Mouse (Mus musculus): ENCODE data around the gene Dtd1. TPM values are rescaled to one million over a fixed set of nuclear protein-coding genes. Genes with fewer than 3 reads are reported as not detected.

The Dtd1 gene
- polyA plus RNA-seq, 1 experiment: 25.5 TPM

DNA sequence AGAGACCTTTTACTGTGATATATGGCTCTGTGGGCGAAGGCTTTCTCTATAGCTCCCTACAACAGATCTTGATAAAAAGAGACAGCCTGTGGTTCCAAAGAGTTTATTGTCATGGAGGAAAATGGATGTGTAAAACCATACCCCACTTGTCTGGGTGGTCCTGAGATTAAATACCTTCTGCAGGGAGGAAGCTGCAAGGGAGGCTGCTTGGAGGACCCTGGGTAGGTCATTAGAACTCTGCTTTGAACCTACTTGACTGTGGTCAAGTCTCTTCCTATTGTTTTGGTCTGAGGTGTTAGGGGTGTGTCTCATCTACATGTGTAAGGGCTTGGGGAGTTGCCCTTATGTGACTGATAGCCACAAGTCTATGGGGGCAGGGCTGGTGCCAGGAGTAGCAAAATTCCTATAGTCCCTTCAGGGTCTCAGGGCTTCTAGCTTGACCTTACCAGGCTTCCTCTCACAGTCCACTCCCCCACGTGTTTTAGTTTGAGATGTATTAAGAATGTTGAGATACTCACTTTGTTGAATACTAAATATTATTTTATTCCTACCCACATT lies 115.6 kb downstream of the Dtd1 start:
- no peak overlapping the region for H3K27ac ChIP-seq (ENCODE audit: insufficient read depth, low read depth, low read length)
- H3K36me3 ChIP-seq (ENCODE audit: control insufficient read depth, insufficient read depth, low read length): no peaks in the 10 kb centered on the region
- H3K27me3 ChIP-seq (replicated peaks; ENCODE audit: control insufficient read depth, insufficient read depth, low read length): no peaks in the 10 kb centered on the region
- TF ChIP-seq CTCF (conservative IDR thresholded peaks at IDR 0.05; ENCODE audit: insufficient read depth, insufficient read length, low read depth, low read length) (no peak), POLR2A (IDR thresholded peaks at IDR 0.05; ENCODE audit: low read depth, low read length) (no peak)
- no peak for DNase-seq
- H3K4me3 ChIP-seq (ENCODE audit: insufficient read depth, low read depth, low read length): no peak overlapping the region
- 71% methylated on average over 2 of the region's 2 CpGs for WGBS
- no peaks in the 10 kb centered on the region for H3K4me1 ChIP-seq (ENCODE audit: control insufficient read depth, insufficient read depth, low read length)

DNA sequence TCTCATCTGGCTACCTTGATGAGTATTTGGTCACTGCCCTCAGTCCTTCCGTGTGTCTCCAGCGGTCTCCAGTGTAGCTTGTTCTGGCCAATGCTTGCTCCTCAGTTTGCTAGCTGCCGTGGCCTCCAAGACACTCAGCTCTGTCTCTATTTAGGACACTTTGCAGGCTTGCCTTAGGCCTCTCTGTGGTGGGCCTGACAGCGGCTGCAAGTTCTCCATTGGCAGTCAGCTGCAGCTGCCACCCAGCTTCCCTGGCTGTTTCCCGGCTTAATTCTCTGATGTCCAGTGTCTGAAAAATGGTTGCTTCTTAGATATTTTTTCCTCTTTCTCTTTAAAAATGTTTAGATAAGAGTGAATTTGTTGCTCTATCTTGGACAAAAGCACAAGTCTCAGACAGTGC lies 116.6 kb downstream of the Dtd1 start:
- 86% methylated on average over 5 of the region's 5 CpGs for WGBS
- no peaks in the 10 kb centered on the region for H3K36me3 ChIP-seq (ENCODE audit: control insufficient read depth, insufficient read depth, low read length)
- H3K4me3 ChIP-seq (ENCODE audit: insufficient read depth, low read depth, low read length): no peak overlapping the region
- no peaks in the 10 kb centered on the region for H3K27me3 ChIP-seq (replicated peaks; ENCODE audit: control insufficient read depth, insufficient read depth, low read length)
- TF ChIP-seq POLR2A (IDR thresholded peaks at IDR 0.05; ENCODE audit: low read depth, low read length): no peak
- no peak for TF ChIP-seq CTCF (conservative IDR thresholded peaks at IDR 0.05; ENCODE audit: insufficient read depth, insufficient read length, low read depth, low read length)
- no peaks in the 10 kb centered on the region for H3K4me1 ChIP-seq (ENCODE audit: control insufficient read depth, insufficient read depth, low read length)
- no peak overlapping the region for H3K27ac ChIP-seq (ENCODE audit: insufficient read depth, low read depth, low read length)
- DNase-seq: no peak

DNA sequence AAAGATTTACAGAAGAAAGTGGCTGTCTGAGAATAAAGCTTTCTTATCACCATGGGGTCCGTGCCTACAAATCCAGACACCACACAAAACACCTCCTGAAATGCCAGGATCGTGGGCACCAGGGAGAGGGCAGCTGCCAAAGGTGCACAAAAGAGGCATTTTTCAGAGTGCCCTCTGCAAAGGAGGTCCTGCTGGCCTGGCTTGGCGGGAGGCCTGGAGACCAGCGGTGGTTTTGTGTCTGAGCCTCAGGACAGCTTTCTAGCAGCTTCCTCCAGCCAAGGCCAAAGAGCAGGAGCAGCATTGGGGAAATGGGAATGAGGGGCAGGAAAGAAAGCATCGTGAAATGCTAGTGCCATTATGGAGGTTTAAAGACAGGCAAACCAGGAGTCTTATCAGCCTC lies 118.6 kb downstream of the Dtd1 start:
- no peak for DNase-seq
- 69% methylated on average over 5 of the region's 5 CpGs for WGBS
- H3K27me3 ChIP-seq (replicated peaks; ENCODE audit: control insufficient read depth, insufficient read depth, low read length): no peaks in the 10 kb centered on the region
- no peaks in the 10 kb centered on the region for H3K36me3 ChIP-seq (ENCODE audit: control insufficient read depth, insufficient read depth, low read length)
- TF ChIP-seq CTCF (conservative IDR thresholded peaks at IDR 0.05; ENCODE audit: insufficient read depth, insufficient read length, low read depth, low read length): no peak
- no peak for TF ChIP-seq POLR2A (IDR thresholded peaks at IDR 0.05; ENCODE audit: low read depth, low read length)
- no peak overlapping the region for H3K4me3 ChIP-seq (ENCODE audit: insufficient read depth, low read depth, low read length)
- no peaks in the 10 kb centered on the region for H3K4me1 ChIP-seq (ENCODE audit: control insufficient read depth, insufficient read depth, low read length)
- no peak overlapping the region for H3K27ac ChIP-seq (ENCODE audit: insufficient read depth, low read depth, low read length)

DNA sequence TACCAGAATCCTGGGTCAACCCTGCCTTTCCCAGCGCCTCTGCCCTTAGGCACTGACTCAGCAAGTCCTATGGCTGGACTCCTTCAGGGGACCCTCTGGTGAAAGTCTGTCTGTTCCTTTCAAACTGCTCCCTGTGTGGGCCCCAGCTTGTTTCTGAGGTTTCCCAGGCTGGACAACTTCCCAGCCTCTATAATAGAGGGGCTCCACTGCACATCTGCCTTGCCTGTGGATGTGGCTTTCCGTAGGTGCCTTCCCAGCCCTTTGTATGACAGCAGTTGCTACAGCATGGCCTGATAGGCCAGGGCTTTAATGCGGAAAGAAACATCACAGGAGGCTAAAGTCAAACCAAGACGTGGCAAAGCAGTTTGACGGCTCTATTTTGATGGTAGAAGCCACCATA lies 119.6 kb downstream of the Dtd1 start:
- 92% methylated on average over 5 of the region's 5 CpGs for WGBS
- no peak overlapping the region for H3K27ac ChIP-seq (ENCODE audit: insufficient read depth, low read depth, low read length)
- no peak overlapping the region for H3K4me3 ChIP-seq (ENCODE audit: insufficient read depth, low read depth, low read length)
- H3K4me1 ChIP-seq (ENCODE audit: control insufficient read depth, insufficient read depth, low read length): no peaks in the 10 kb centered on the region
- DNase-seq: no peak
- TF ChIP-seq CTCF (conservative IDR thresholded peaks at IDR 0.05; ENCODE audit: insufficient read depth, insufficient read length, low read depth, low read length): no peak
- TF ChIP-seq POLR2A (IDR thresholded peaks at IDR 0.05; ENCODE audit: low read depth, low read length): no peak
- no peaks in the 10 kb centered on the region for H3K27me3 ChIP-seq (replicated peaks; ENCODE audit: control insufficient read depth, insufficient read depth, low read length)
- no peaks in the 10 kb centered on the region for H3K36me3 ChIP-seq (ENCODE audit: control insufficient read depth, insufficient read depth, low read length)

DNA sequence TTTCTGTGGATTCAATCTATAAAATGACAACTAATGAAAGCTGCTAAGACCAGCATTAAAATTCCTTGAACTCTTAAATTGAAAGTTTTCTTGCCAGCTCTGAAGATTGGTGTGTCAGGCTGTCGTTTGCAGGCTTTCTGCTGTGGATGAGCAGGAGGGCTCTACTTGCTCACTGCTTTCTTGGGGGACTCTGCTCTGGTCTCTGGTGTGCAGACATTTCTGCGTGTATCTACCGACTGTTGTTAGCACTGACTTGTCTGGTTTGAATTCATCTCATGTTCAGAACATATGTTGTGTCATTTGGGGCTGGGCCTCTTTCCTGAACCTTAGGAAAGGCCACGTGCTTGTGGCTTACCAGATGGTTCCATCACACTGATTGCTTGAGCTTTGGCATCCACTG lies 120.0 kb downstream of the Dtd1 start:
- Histone ChIP-seq H3K27me3 (replicated peaks; ENCODE audit: control insufficient read depth, insufficient read depth, low read length) (no peaks in the 10 kb centered on the region), H3K27ac (ENCODE audit: insufficient read depth, low read depth, low read length) (no peak overlapping the region), H3K4me1 (ENCODE audit: control insufficient read depth, insufficient read depth, low read length) (no peaks in the 10 kb centered on the region), H3K36me3 (ENCODE audit: control insufficient read depth, insufficient read depth, low read length) (no peaks in the 10 kb centered on the region), H3K4me3 (ENCODE audit: insufficient read depth, low read depth, low read length) (no peak overlapping the region)
- TF ChIP-seq POLR2A (IDR thresholded peaks at IDR 0.05; ENCODE audit: low read depth, low read length) (no peak), CTCF (conservative IDR thresholded peaks at IDR 0.05; ENCODE audit: insufficient read depth, insufficient read length, low read depth, low read length) (no peak)
- DNase-seq: no peak
- 92% methylated on average over 4 of the region's 4 CpGs for WGBS

DNA sequence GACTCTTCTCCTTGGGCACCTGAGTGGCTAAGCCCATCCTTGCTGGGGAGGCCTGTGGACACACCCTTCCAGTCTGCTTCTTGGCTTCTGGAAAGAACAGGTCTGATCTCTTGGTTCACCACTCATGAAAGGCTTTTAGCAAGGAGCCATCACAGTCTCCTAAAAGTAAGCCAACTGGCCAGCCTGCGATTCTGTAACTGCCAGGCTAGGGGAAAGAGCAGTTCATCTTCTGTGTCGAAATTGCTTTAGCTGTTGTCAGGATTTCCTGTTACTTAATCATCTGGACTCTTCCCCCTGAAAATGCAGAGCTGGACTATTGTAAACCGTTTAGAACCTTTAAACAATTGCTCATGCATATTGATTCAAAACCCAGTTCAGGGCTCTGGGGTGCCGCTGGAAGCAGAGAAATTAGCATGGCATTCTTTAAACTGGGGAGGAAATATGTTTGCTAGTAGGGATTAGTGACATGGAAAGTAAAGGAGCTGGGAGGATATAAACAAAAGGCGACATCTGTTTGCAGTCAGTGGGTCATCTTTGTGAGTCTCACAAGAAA lies 120.8 kb downstream of the Dtd1 start:
- 38% methylated on average over 5 of the region's 5 CpGs for WGBS
- TF ChIP-seq CTCF (conservative IDR thresholded peaks at IDR 0.05; ENCODE audit: insufficient read depth, insufficient read length, low read depth, low read length) (no peak), POLR2A (IDR thresholded peaks at IDR 0.05; ENCODE audit: low read depth, low read length) (no peak)
- no peaks in the 10 kb centered on the region for H3K36me3 ChIP-seq (ENCODE audit: control insufficient read depth, insufficient read depth, low read length)
- no peak overlapping the region for H3K27ac ChIP-seq (ENCODE audit: insufficient read depth, low read depth, low read length)
- peak; percentile 28 for DNase-seq
- no peaks in the 10 kb centered on the region for H3K27me3 ChIP-seq (replicated peaks; ENCODE audit: control insufficient read depth, insufficient read depth, low read length)
- H3K4me3 ChIP-seq (ENCODE audit: insufficient read depth, low read depth, low read length): no peak overlapping the region
- H3K4me1 ChIP-seq (ENCODE audit: control insufficient read depth, insufficient read depth, low read length): no peaks in the 10 kb centered on the region

DNA sequence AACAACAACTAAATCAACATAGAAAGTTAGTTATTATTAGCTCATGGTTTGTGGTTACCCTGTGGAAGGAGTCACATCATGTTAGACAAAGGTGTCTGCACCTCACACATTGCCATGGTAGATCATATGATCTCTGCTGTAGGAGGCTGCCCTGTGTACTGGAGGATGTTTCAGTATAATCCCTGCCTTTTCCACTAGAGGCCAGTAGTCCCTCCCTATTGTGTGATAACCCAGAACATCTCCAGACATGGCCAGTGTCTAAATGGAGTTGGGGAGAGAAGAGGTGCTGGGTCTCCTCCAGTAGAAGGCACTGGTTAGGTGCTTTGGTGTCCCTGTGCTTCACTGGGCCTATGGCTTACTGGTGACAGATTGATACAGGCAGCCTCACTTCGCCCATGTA lies 125.0 kb downstream of the Dtd1 start:
- Histone ChIP-seq H3K4me1 (ENCODE audit: control insufficient read depth, insufficient read depth, low read length) (no peaks in the 10 kb centered on the region), H3K27me3 (replicated peaks; ENCODE audit: control insufficient read depth, insufficient read depth, low read length) (no peaks in the 10 kb centered on the region), H3K4me3 (ENCODE audit: insufficient read depth, low read depth, low read length) (no peak overlapping the region), H3K27ac (ENCODE audit: insufficient read depth, low read depth, low read length) (no peak overlapping the region), H3K36me3 (ENCODE audit: control insufficient read depth, insufficient read depth, low read length) (no peaks in the 10 kb centered on the region)
- 100% methylated on average over 1 of the region's 1 CpGs for WGBS
- no peak for TF ChIP-seq POLR2A (IDR thresholded peaks at IDR 0.05; ENCODE audit: low read depth, low read length)
- no peak for TF ChIP-seq CTCF (conservative IDR thresholded peaks at IDR 0.05; ENCODE audit: insufficient read depth, insufficient read length, low read depth, low read length)
- DNase-seq: peak; percentile 13

Measured in kidney, adult 2 months (tissue).